Mouse (Mus musculus) heart, embryonic 14.5 days (tissue): Measurements from ENCODE around the gene Caly. TPM values are rescaled to one million over a fixed set of nuclear protein-coding genes. Genes with fewer than 3 reads are reported as not detected.

Source experiments
- ATAC-seq: fragments of 200-750 bp; cut with Nextera tagmentation; 2 replicates; pipeline ENCODE4 v1.8.0; 2017; ENCODE audit warnings: low read depth, moderate TSS enrichment; ENCODE audit not compliant: insufficient number of reproducible peaks, insufficient read depth, low FRiP score
- H3K27ac ChIP-seq, 2 experiments: fragments of 200-500 bp in 1 of 2; fragments of 300-500 bp in 1 of 2; sonication (generic) in 1 of 2; replicated peaks in 1 of 2; 2 replicates each; pipeline ENCODE4 v1.5.1; 2012 to 2014; ENCODE audit warnings: low read depth in 2 of 2, low read length in 2 of 2, control low read depth in 1 of 2, mild to moderate bottlenecking in 1 of 2, mixed read lengths in 1 of 2; ENCODE audit not compliant: control insufficient read depth in 1 of 2, insufficient read depth in 1 of 2
- H3K27me3 ChIP-seq: fragments of 300-500 bp; sonication (generic); 2 replicates; pipeline ENCODE4 v1.6.1; 2014; ENCODE audit warnings: mild to moderate bottlenecking, low read length, control low read depth; ENCODE audit not compliant: control insufficient read depth, insufficient read depth
- H3K36me3 ChIP-seq: fragments of 300-500 bp; sonication (generic); 2 replicates; pipeline ENCODE4 v1.6.1; 2014; ENCODE audit warnings: mild to moderate bottlenecking, control low read depth, low read length, mixed read lengths; ENCODE audit not compliant: control insufficient read depth, insufficient read depth
- H3K4me1 ChIP-seq, 2 experiments: fragments of 200-500 bp in 1 of 2; fragments of 300-500 bp in 1 of 2; sonication (generic) in 1 of 2; 2 replicates each; pipeline ENCODE4 v1.6.1; 2012 to 2014; ENCODE audit warnings: low read length in 2 of 2, control low read depth in 1 of 2, mixed read lengths in 1 of 2; ENCODE audit not compliant: control insufficient read depth in 2 of 2, insufficient read depth in 2 of 2
- H3K4me2 ChIP-seq: fragments of 300-500 bp; sonication (generic); 2 replicates; pipeline ENCODE4 v1.6.1; 2014; ENCODE audit warnings: mild to moderate bottlenecking, low read length
- H3K4me3 ChIP-seq, 2 experiments: fragments of 200-500 bp in 1 of 2; fragments of 300-500 bp in 1 of 2; sonication (generic) in 1 of 2; 2 replicates each; pipeline ENCODE4 v1.5.1; 2012 to 2014; ENCODE audit warnings: low read length in 2 of 2, mild to moderate bottlenecking in 2 of 2, control low read depth in 1 of 2, low read depth in 1 of 2, moderate library complexity in 1 of 2; ENCODE audit not compliant: control insufficient read depth in 1 of 2, insufficient read depth in 1 of 2
- H3K9ac ChIP-seq: fragments of 300-500 bp; sonication (generic); 2 replicates; pipeline ENCODE4 v1.6.1; 2014; ENCODE audit warnings: mild to moderate bottlenecking, low read length
- H3K9me3 ChIP-seq: fragments of 300-500 bp; sonication (generic); 2 replicates; pipeline ENCODE4 v1.6.1; 2016; ENCODE audit warnings: low read length, control low read depth; ENCODE audit not compliant: control insufficient read depth
- WGBS: fragments of 180-500 bp; shearing (Covaris S2); extraction: QIAGEN DNeasy Blood & Tissue Kit; methylation state at CpG from one replicate; pipeline ENCODE4 v1.1.7; 2014; 5-methylcytosine and 5-hydroxymethylcytosine counted together
- polyA plus RNA-seq: library from polyadenylated mRNA; unstranded; fragments of >200 nt; fragmentation: Nextera tagmentation; extraction: Ambion mirVana; gene quantifications from 2 replicates; pipeline ENCODE4 v1.2.1, GENCODE M21; 2014

Gene Caly
- polyA plus RNA-seq, 1 experiment from 2014 or later, result 0.20 TPM

GRCm38 (mm10) chr7:140101498-140101897 is 19.1 kb upstream of the Caly start:
- no peak for ATAC-seq
- H3K4me3 ChIP-seq, result peak overlapping the region; percentile 56 to 70
- 69% methylated on average over 10 of the region's 10 CpGs for WGBS
- H3K27me3 ChIP-seq, result no peaks in the 10 kb centered on the region
- H3K4me1 ChIP-seq, result peaks cover 5 to 11% of the 10 kb centered on the region in 2 experiments
- H3K27ac ChIP-seq, result peak overlapping the region; percentile 89 to 93; a peak in 3 of 4 replicates
- no peaks in the 10 kb centered on the region for H3K9me3 ChIP-seq
- H3K36me3 ChIP-seq, result peaks cover 44% of the 10 kb centered on the region
- H3K4me2 ChIP-seq, result peak overlapping the region; percentile 85
- peak overlapping the region; percentile 83 for H3K9ac ChIP-seq

GRCm38 (mm10) chr7:140098466-140098865 is 16.1 kb upstream of the Caly start:
- H3K9ac ChIP-seq, result no peak overlapping the region
- ATAC-seq, result no peak
- H3K4me1 ChIP-seq, result peaks cover 16 to 20% of the 10 kb centered on the region in 2 experiments
- no peaks in the 10 kb centered on the region for H3K9me3 ChIP-seq
- H3K27me3 ChIP-seq, result no peaks in the 10 kb centered on the region
- no peak overlapping the region for H3K4me3 ChIP-seq
- H3K4me2 ChIP-seq, result no peak overlapping the region
- WGBS, result 70% methylated on average over 1 of the region's 1 CpGs
- H3K36me3 ChIP-seq, result peaks cover 23% of the 10 kb centered on the region
- no peak overlapping the region for H3K27ac ChIP-seq

- H3K27me3 ChIP-seq, result no peaks in the 10 kb centered on the region
- H3K27ac ChIP-seq, result no peak overlapping the region
- H3K9me3 ChIP-seq, result no peaks in the 10 kb centered on the region
- no peak overlapping the region for H3K4me3 ChIP-seq
- peaks cover 10% of the 10 kb centered on the region in 2 experiments for H3K4me1 ChIP-seq
- H3K36me3 ChIP-seq, result peaks cover 23% of the 10 kb centered on the region
- no peak for ATAC-seq
- H3K4me2 ChIP-seq, result no peak overlapping the region
- no peak overlapping the region for H3K9ac ChIP-seq
These were observed 13.7 kb upstream of the Caly start for GRCm38 (mm10) chr7:140096055-140096454.

GRCm38 (mm10) chr7:140095556-140095955 is 13.2 kb upstream of the Caly start:
- 36% methylated on average over 1 of the region's 1 CpGs for WGBS
- H3K4me2 ChIP-seq, result no peak overlapping the region
- H3K9me3 ChIP-seq, result no peaks in the 10 kb centered on the region
- H3K4me1 ChIP-seq, result peaks cover 9 to 10% of the 10 kb centered on the region in 2 experiments
- peaks cover 19% of the 10 kb centered on the region for H3K36me3 ChIP-seq
- no peak overlapping the region for H3K9ac ChIP-seq
- no peak for ATAC-seq
- H3K4me3 ChIP-seq, result no peak overlapping the region
- no peaks in the 10 kb centered on the region for H3K27me3 ChIP-seq
- H3K27ac ChIP-seq, result no peak overlapping the region

GRCm38 (mm10) chr7:140094954-140095353 is 12.6 kb upstream of the Caly start:
- Histone ChIP-seq H3K9ac (no peak overlapping the region), H3K4me3 (no peak overlapping the region), H3K27me3 (no peaks in the 10 kb centered on the region), H3K9me3 (no peaks in the 10 kb centered on the region), H3K4me1 (peaks cover 9 to 10% of the 10 kb centered on the region in 2 experiments), H3K27ac (no peak overlapping the region), H3K4me2 (no peak overlapping the region), H3K36me3 (peaks cover 18% of the 10 kb centered on the region)
- 34% methylated on average over 5 of the region's 5 CpGs for WGBS
- peak; percentile 52; the same call in 1 of the 2 replicates for ATAC-seq

- Histone ChIP-seq H3K4me3 (no peak within 1 kb of the TSS), H3K27ac (no peak within 1 kb of the TSS), H3K4me2 (no peak within 1 kb of the TSS), H3K36me3 (peaks cover 8% of the 10 kb centered on the region; the same call in 1 of the 2 replicates), H3K4me1 (peaks cover 9 to 10% of the 10 kb centered on the region in 2 experiments), H3K27me3 (no peaks in the 10 kb centered on the region), H3K9ac (no peak within 1 kb of the TSS), H3K9me3 (no peaks in the 10 kb centered on the region)
- 73% methylated on average over 5 of the region's 5 CpGs for WGBS
- no peak for ATAC-seq
These were observed 10.7 kb upstream of the Caly start, which contains the start of gene Prap1 for GRCm38 (mm10) chr7:140092924-140093528. Prap1 (plus strand) TSS chr7:140093395.

- no peak for ATAC-seq
- Histone ChIP-seq H3K4me3 (no peak overlapping the region), H3K9me3 (no peaks in the 10 kb centered on the region), H3K4me2 (no peak overlapping the region), H3K27ac (no peak overlapping the region), H3K36me3 (no peaks in the 10 kb centered on the region), H3K27me3 (no peaks in the 10 kb centered on the region), H3K4me1 (peaks cover 9 to 10% of the 10 kb centered on the region in 2 experiments), H3K9ac (no peak overlapping the region)
- 79% methylated on average over 10 of the region's 10 CpGs for WGBS
These were observed 8.3 kb upstream of the Caly start for GRCm38 (mm10) chr7:140090601-140091000.
